Mouse (Mus musculus) midbrain, embryonic 12.5 days (tissue): Measurements from ENCODE around the gene Lsm4. TPM values are rescaled to one million over a fixed set of nuclear protein-coding genes. Genes with fewer than 3 reads are reported as not detected.

Experiments used
- ATAC-seq: fragments of 200-750 bp; cut with Nextera tagmentation; 2 replicates; pipeline ENCODE4 v1.8.0; 2017; ENCODE audit warnings: low read depth, moderate TSS enrichment, moderate library complexity; ENCODE audit not compliant: low FRiP score
- H3K27ac ChIP-seq: fragments of 300-500 bp; sonication (generic); replicated peaks from 2 replicates; pipeline ENCODE4 v1.5.1; 2016; ENCODE audit warnings: mild to moderate bottlenecking
- H3K27me3 ChIP-seq: fragments of 300-500 bp; sonication (generic); 2 replicates; pipeline ENCODE4 v1.6.1; 2016; ENCODE audit warnings: mild to moderate bottlenecking
- H3K36me3 ChIP-seq: fragments of 300-500 bp; sonication (generic); 2 replicates; pipeline ENCODE4 v1.6.1; 2016
- H3K4me1 ChIP-seq: fragments of 300-500 bp; sonication (generic); 2 replicates; pipeline ENCODE4 v1.6.1; 2016
- H3K4me2 ChIP-seq: fragments of 300-500 bp; sonication (generic); replicated peaks from 2 replicates; pipeline ENCODE4 v1.6.1; 2016; ENCODE audit warnings: mild to moderate bottlenecking, moderate library complexity
- H3K4me3 ChIP-seq: fragments of 300-500 bp; sonication (generic); 2 replicates; pipeline ENCODE4 v1.5.1; 2016; ENCODE audit warnings: mild to moderate bottlenecking
- H3K9ac ChIP-seq: fragments of 300-500 bp; sonication (generic); replicated peaks from 2 replicates; pipeline ENCODE4 v1.6.1; 2016; ENCODE audit warnings: mild to moderate bottlenecking, moderate library complexity
- H3K9me3 ChIP-seq: fragments of 300-500 bp; sonication (generic); 2 replicates; pipeline ENCODE4 v1.6.1; 2016; ENCODE audit warnings: mild to moderate bottlenecking
- WGBS: fragments of 180-500 bp; shearing (Covaris S2); methylation state at CpG from one replicate; pipeline ENCODE4 v1.1.7; 2016; 5-methylcytosine and 5-hydroxymethylcytosine counted together
- polyA plus RNA-seq: library from polyadenylated mRNA; unstranded; fragments of >200 nt; fragmentation: Nextera tagmentation; extraction: Ambion mirVana; gene quantifications from 2 replicates; pipeline ENCODE4 v1.2.1, GENCODE M21; 2016

Lsm4 gene
- 255 and 263 TPM in 2 replicates for polyA plus RNA-seq

GRCm38 (mm10) chr8:70673079-70673856, at the start of gene Lsm4:
TSS of gene Lsm4 (plus strand) at chr8:70673248.
- under 1% methylated on average over 60 of the region's 60 CpGs for WGBS
- peak within 1 kb of the TSS; percentile 71 for H3K9ac ChIP-seq
- no peaks in the 10 kb centered on the region for H3K27me3 ChIP-seq
- H3K9me3 ChIP-seq = no peaks in the 10 kb centered on the region
- peak within 1 kb of the TSS; percentile 75 for H3K4me2 ChIP-seq
- peak; percentile 98 for ATAC-seq
- peaks cover 15% of the 10 kb centered on the region for H3K4me1 ChIP-seq
- peak within 1 kb of the TSS; percentile 92 for H3K27ac ChIP-seq
- H3K36me3 ChIP-seq = peaks cover 10% of the 10 kb centered on the region
- peak within 1 kb of the TSS; percentile 69 for H3K4me3 ChIP-seq

- WGBS = 14% methylated on average over 5 of the region's 5 CpGs
- no peak overlapping the region for H3K9ac ChIP-seq
- H3K27ac ChIP-seq = no peak overlapping the region
- no peaks in the 10 kb centered on the region for H3K9me3 ChIP-seq
- peaks cover 9% of the 10 kb centered on the region; the same call in 1 of the 2 replicates for H3K4me1 ChIP-seq
- no peaks in the 10 kb centered on the region for H3K36me3 ChIP-seq
- H3K27me3 ChIP-seq = peaks cover 40% of the 10 kb centered on the region
- no peak for ATAC-seq
- no peak overlapping the region for H3K4me3 ChIP-seq
- no peak overlapping the region for H3K4me2 ChIP-seq
Measured at GRCm38 (mm10) chr8:70625104-70625503, 47.9 kb upstream of the Lsm4 start.

GRCm38 (mm10) chr8:70627041-70627440, 46.0 kb upstream of the Lsm4 start:
- no peak for ATAC-seq
- no peak overlapping the region for H3K27ac ChIP-seq
- no peak overlapping the region for H3K4me3 ChIP-seq
- H3K36me3 ChIP-seq = no peaks in the 10 kb centered on the region
- H3K9me3 ChIP-seq = no peaks in the 10 kb centered on the region
- H3K4me2 ChIP-seq = no peak overlapping the region
- H3K27me3 ChIP-seq = peaks cover 36% of the 10 kb centered on the region
- H3K9ac ChIP-seq = no peak overlapping the region
- H3K4me1 ChIP-seq = peaks cover 14% of the 10 kb centered on the region; the same call in 1 of the 2 replicates
- WGBS = 90% methylated on average over 5 of the region's 5 CpGs

- H3K4me2 ChIP-seq = peak overlapping the region; percentile 61
- H3K27me3 ChIP-seq = peaks cover 34% of the 10 kb centered on the region
- peaks cover 14% of the 10 kb centered on the region; the same call in 1 of the 2 replicates for H3K4me1 ChIP-seq
- H3K4me3 ChIP-seq = peak overlapping the region; percentile 46
- H3K27ac ChIP-seq = peak overlapping the region; percentile 40
- peak; percentile 14; the same call in 1 of the 2 replicates for ATAC-seq
- H3K9ac ChIP-seq = peak overlapping the region; percentile 25
- 49% methylated on average over 7 of the region's 7 CpGs for WGBS
- no peaks in the 10 kb centered on the region for H3K9me3 ChIP-seq
- no peaks in the 10 kb centered on the region for H3K36me3 ChIP-seq
Measured at GRCm38 (mm10) chr8:70628986-70629490, 44.0 kb upstream of the Lsm4 start.

GRCm38 (mm10) chr8:70629574-70630531, 43.2 kb upstream of the Lsm4 start:
- H3K4me1 ChIP-seq = peaks cover 14% of the 10 kb centered on the region; the same call in 1 of the 2 replicates
- peaks cover 31% of the 10 kb centered on the region for H3K27me3 ChIP-seq
- H3K27ac ChIP-seq = peak overlapping the region; percentile 40
- WGBS = 1% methylated on average over 60 of the region's 60 CpGs
- no peaks in the 10 kb centered on the region for H3K36me3 ChIP-seq
- peak overlapping the region; percentile 46 for H3K4me3 ChIP-seq
- H3K9me3 ChIP-seq = no peaks in the 10 kb centered on the region
- ATAC-seq = peak; percentile 90
- H3K4me2 ChIP-seq = peak overlapping the region; percentile 61
- H3K9ac ChIP-seq = peak overlapping the region; percentile 25

- Histone ChIP-seq H3K36me3 (no peaks in the 10 kb centered on the region), H3K9me3 (no peaks in the 10 kb centered on the region), H3K9ac (no peak overlapping the region), H3K4me2 (peak overlapping the region; percentile 61; the same call in 1 of the 2 replicates), H3K27ac (no peak overlapping the region), H3K27me3 (peaks cover 31% of the 10 kb centered on the region), H3K4me3 (no peak overlapping the region), H3K4me1 (peaks cover 14% of the 10 kb centered on the region; the same call in 1 of the 2 replicates)
- WGBS = 14% methylated on average over 22 of the region's 22 CpGs
- ATAC-seq = 0 out of 2 replicates have a peak, but pooled peaks have one; percentile 24
Measured at GRCm38 (mm10) chr8:70630532-70631381, 42.3 kb upstream of the Lsm4 start.

- H3K4me3 ChIP-seq = no peak overlapping the region
- WGBS = 25% methylated on average over 23 of the region's 24 CpGs
- H3K4me1 ChIP-seq = peaks cover 14% of the 10 kb centered on the region; the same call in 1 of the 2 replicates
- no peak overlapping the region for H3K9ac ChIP-seq
- no peak for ATAC-seq
- no peak overlapping the region for H3K4me2 ChIP-seq
- H3K9me3 ChIP-seq = no peaks in the 10 kb centered on the region
- H3K27ac ChIP-seq = no peak overlapping the region
- no peaks in the 10 kb centered on the region for H3K36me3 ChIP-seq
- peaks cover 31% of the 10 kb centered on the region for H3K27me3 ChIP-seq
Measured at GRCm38 (mm10) chr8:70631436-70631835, 41.6 kb upstream of the Lsm4 start.

- Histone ChIP-seq H3K4me3 (no peak within 1 kb of the TSS), H3K4me1 (peaks cover 20% of the 10 kb centered on the region), H3K27me3 (peaks cover 31% of the 10 kb centered on the region)
Measured at GRCm38 (mm10) chr8:70632346-70632892, 40.6 kb upstream of the Lsm4 start, which contains the start of gene Gdf15. TSS of gene Gdf15 (minus strand) at chr8:70632456.

GRCm38 (mm10) chr8:70634066-70634465, 39.0 kb upstream of the Lsm4 start:
- WGBS = 64% methylated on average over 6 of the region's 6 CpGs
- no peaks in the 10 kb centered on the region for H3K9me3 ChIP-seq
- no peak overlapping the region for H3K9ac ChIP-seq
- no peak overlapping the region for H3K4me2 ChIP-seq
- H3K27ac ChIP-seq = no peak overlapping the region
- no peak overlapping the region for H3K4me3 ChIP-seq
- peaks cover 19% of the 10 kb centered on the region for H3K4me1 ChIP-seq
- H3K27me3 ChIP-seq = peaks cover 26% of the 10 kb centered on the region
- ATAC-seq = no peak
- no peaks in the 10 kb centered on the region for H3K36me3 ChIP-seq

More at GRCm38 (mm10) chr8:70632346-70632892, 40.6 kb upstream of the Lsm4 start, which contains the start of gene Gdf15:
- no peak for ATAC-seq
- Histone ChIP-seq H3K9ac (no peak within 1 kb of the TSS), H3K27ac (no peak within 1 kb of the TSS), H3K9me3 (no peaks in the 10 kb centered on the region), H3K4me2 (no peak within 1 kb of the TSS), H3K36me3 (no peaks in the 10 kb centered on the region)
- WGBS = 74% methylated on average over 6 of the region's 6 CpGs

- Histone ChIP-seq H3K9me3 (no peaks in the 10 kb centered on the region), H3K4me1 (peaks cover 9% of the 10 kb centered on the region), H3K4me2 (no peak overlapping the region), H3K27me3 (peaks cover 26% of the 10 kb centered on the region), H3K4me3 (no peak overlapping the region), H3K9ac (no peak overlapping the region), H3K36me3 (no peaks in the 10 kb centered on the region), H3K27ac (no peak overlapping the region)
- WGBS = 79% methylated on average over 6 of the region's 6 CpGs
- no peak for ATAC-seq
Measured at GRCm38 (mm10) chr8:70635527-70635926, 37.5 kb upstream of the Lsm4 start.
